Mouse (Mus musculus) cerebellum, adult (tissue): ENCODE data around the gene Ms4a4d.
"Not testable (repeated sequence)": the region's sequence is repeated elsewhere in the genome, so short reads cannot be mapped to it uniquely, and the experiment has no call there.

Source experiments
- ATAC-seq: cut with Nextera tagmentation; 2 replicates; pipeline ENCODE4 v1.9.2; 2017; ENCODE audit warnings: mild to moderate bottlenecking, moderate library complexity, mixed read lengths; ENCODE audit not compliant: insufficient number of reproducible peaks, low FRiP score, low TSS enrichment

Ms4a4d gene

GRCm38 (mm10) chr19:11536593-11536992 lies at the start of gene Ms4a4d:
Ms4a4d (plus strand) TSS chr19:11536801.
- no peak for ATAC-seq

- no peak for ATAC-seq
These were observed 45.0 kb upstream of the Ms4a4d start for GRCm38 (mm10) chr19:11491406-11492189.

GRCm38 (mm10) chr19:11492671-11493070 lies 43.9 kb upstream of the Ms4a4d start:
- no peak for ATAC-seq

- ATAC-seq = no peak
These were observed 42.1 kb upstream of the Ms4a4d start for GRCm38 (mm10) chr19:11494519-11494918.

GRCm38 (mm10) chr19:11496361-11496760 lies 40.2 kb upstream of the Ms4a4d start:
- ATAC-seq = no peak

GRCm38 (mm10) chr19:11497300-11497699 lies 39.3 kb upstream of the Ms4a4d start:
- not testable (repeated sequence) for ATAC-seq

GRCm38 (mm10) chr19:11500796-11501195 lies 35.8 kb upstream of the Ms4a4d start:
- ATAC-seq = no peak

GRCm38 (mm10) chr19:11501326-11501725 lies 35.3 kb upstream of the Ms4a4d start:
- ATAC-seq = no peak

- no peak for ATAC-seq
These were observed 31.7 kb upstream of the Ms4a4d start for GRCm38 (mm10) chr19:11504857-11505256.

GRCm38 (mm10) chr19:11513458-11513857 lies 23.1 kb upstream of the Ms4a4d start:
- no peak for ATAC-seq

- ATAC-seq = no peak
These were observed 20.4 kb upstream of the Ms4a4d start, which contains the start of gene Ms4a6b for GRCm38 (mm10) chr19:11516246-11516645. Ms4a6b (plus strand) TSS chr19:11516512.

GRCm38 (mm10) chr19:11516845-11517244 lies 19.8 kb upstream of the Ms4a4d start:
- no peak for ATAC-seq

- ATAC-seq = not testable (repeated sequence)
These were observed 19.2 kb upstream of the Ms4a4d start for GRCm38 (mm10) chr19:11517373-11517772.

GRCm38 (mm10) chr19:11518356-11518755 lies 18.2 kb upstream of the Ms4a4d start:
- not testable (repeated sequence) for ATAC-seq

- no peak for ATAC-seq
These were observed 16.5 kb upstream of the Ms4a4d start for GRCm38 (mm10) chr19:11520146-11520545.

GRCm38 (mm10) chr19:11533421-11533820 lies 3.2 kb upstream of the Ms4a4d start:
- ATAC-seq = no peak

GRCm38 (mm10) chr19:11533888-11534445 lies 2.6 kb upstream of the Ms4a4d start:
- no peak for ATAC-seq

- no peak for ATAC-seq
These were observed 735 bp downstream of the Ms4a4d start for GRCm38 (mm10) chr19:11537336-11537735.

GRCm38 (mm10) chr19:11540166-11540821 lies 3.7 kb downstream of the Ms4a4d start:
- not testable (repeated sequence) for ATAC-seq

GRCm38 (mm10) chr19:11544383-11544782 lies 7.8 kb downstream of the Ms4a4d start:
- not testable (repeated sequence) for ATAC-seq

GRCm38 (mm10) chr19:11547911-11548310 lies 11.3 kb downstream of the Ms4a4d start:
- no peak for ATAC-seq
